Mouse (Mus musculus) gastrocnemius, postnatal 4 days (tissue): ENCODE results near the gene 4930467E23Rik. TPM values are rescaled to one million over a fixed set of nuclear protein-coding genes. Genes with fewer than 3 reads are reported as not detected.
A peak's percentile ranks its signal among the peaks of the same experiment; 100 is the strongest.
"Not testable (repeated sequence)": the region's sequence is repeated elsewhere in the genome, so short reads cannot be mapped to it uniquely, and the experiment has no call there.

Source experiments
- DNase-seq, 2 experiments: peaks; one replicate each; pipeline ENCODE4 v3.0.0; 2021 to 2022; ENCODE audit warnings: low spot score in 2 of 2, mixed read lengths in 2 of 2
- total RNA-seq, 2 experiments: library from RNA; stranded (reverse); gene quantifications; 2 replicates each; pipeline ENCODE4 v1.2.3; 2021

Gene 4930467E23Rik
- total RNA-seq, 2 experiments from 2014 or later, result 0.26 to 0.47 TPM

GRCm38 (mm10) chr8:19709488-19709887 is 19.9 kb upstream of the 4930467E23Rik start:
- DNase-seq, result peak; percentile 52 to 59

GRCm38 (mm10) chr8:19711171-19711860 is 18.1 kb upstream of the 4930467E23Rik start:
- not testable (repeated sequence) for DNase-seq

DNA sequence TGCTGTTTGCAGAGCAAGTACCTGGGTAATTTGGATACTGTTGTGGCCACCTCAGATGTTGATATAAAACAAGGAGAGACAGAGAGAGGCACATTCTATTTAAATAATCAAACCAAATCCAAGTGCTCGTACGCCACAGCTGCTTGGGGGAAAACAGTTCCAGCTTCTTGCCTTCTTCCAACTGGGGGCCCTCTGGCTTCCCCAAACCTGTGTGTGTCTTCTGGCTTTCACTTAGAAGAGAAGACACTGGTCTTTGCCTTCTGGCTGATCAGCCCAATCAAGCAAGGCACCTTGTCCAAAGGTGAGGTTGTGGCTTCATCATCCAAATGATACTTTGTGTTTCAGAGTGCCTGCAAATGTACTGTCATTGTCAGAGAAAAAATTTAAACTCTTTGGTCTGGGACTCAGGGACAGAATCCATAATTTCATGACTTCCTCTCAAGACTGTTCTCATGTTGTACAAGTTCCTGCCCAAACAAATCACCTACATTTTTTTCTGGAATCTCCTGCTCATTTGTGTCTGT is 17.1 kb upstream of the 4930467E23Rik start:
- not testable (repeated sequence) for DNase-seq

- DNase-seq, result not testable (repeated sequence)
These were observed 16.6 kb upstream of the 4930467E23Rik start for GRCm38 (mm10) chr8:19712816-19713215.

GRCm38 (mm10) chr8:19713232-19713834 is 16.0 kb upstream of the 4930467E23Rik start:
- peak; percentile 50 to 57 for DNase-seq

GRCm38 (mm10) chr8:19714426-19714825 is 14.9 kb upstream of the 4930467E23Rik start:
- not testable (repeated sequence) for DNase-seq

DNA sequence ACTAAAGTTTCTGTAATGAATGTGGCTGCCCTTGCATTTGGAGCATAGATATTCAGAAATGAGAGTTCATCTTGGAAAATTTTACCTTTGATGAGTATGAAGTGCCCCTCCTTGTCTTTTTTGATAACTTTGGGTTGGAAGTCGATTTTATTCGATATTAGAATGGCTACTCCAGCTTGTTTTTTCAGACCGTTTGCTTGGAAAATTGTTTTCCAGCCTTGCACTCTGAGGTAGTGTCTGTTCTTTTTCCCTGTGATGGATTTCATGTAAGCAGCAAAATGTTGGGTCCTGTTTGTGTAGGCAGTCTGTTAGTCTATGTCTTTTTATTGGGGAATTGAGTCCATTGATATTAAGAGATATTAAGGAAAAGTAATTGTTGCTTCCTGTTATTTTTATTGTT is 14.1 kb upstream of the 4930467E23Rik start:
- not testable (repeated sequence) for DNase-seq

- peak in 1 of 2 experiments; percentile 46 for DNase-seq
These were observed 11.5 kb upstream of the 4930467E23Rik start for GRCm38 (mm10) chr8:19717851-19718250.

DNA sequence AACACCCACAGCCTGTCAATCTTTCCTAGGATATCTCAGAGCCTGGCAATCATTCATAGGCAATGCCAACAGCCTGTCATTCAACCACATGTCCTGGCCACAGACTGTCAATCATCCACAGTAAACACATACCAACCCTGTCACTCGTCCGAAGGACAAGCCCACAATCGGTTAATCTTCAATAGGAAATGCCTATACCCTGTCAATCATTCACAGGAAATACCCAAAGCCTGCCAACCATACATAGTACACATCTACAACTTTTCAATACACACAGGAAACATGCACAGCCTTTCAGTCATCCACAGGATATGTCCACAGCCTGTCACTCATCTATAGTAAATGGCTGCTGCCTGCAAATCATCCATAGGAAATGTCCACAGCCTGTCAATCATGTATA is 9.9 kb upstream of the 4930467E23Rik start:
- DNase-seq, result peak in 1 of 2 experiments; percentile 29

DNA sequence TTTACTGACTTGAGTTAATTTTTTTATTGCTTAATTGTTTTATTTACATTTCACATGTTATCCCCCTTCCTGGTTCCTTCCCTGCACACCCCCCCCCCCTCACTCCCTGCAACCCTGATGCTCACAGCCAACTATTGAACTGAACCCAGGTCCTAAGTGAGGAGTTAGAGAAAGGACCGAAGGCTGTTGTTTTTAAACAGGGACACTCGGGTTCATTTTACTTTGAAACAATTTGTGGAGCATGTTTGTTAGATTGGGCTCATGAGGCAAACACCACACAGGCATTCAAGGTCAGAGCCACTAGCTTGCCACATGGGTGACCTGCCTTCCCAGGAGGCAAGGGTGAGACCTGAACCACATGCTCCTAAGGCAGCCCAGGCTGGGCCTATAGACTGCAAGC is 4.5 kb upstream of the 4930467E23Rik start:
- DNase-seq, result not testable (repeated sequence)

GRCm38 (mm10) chr8:19751773-19752172 is 22.4 kb downstream of the 4930467E23Rik start:
- DNase-seq, result not testable (repeated sequence)

- DNase-seq, result peak in 1 of 2 experiments; percentile 34
These were observed 24.8 kb downstream of the 4930467E23Rik start for GRCm38 (mm10) chr8:19754178-19754577.

DNA sequence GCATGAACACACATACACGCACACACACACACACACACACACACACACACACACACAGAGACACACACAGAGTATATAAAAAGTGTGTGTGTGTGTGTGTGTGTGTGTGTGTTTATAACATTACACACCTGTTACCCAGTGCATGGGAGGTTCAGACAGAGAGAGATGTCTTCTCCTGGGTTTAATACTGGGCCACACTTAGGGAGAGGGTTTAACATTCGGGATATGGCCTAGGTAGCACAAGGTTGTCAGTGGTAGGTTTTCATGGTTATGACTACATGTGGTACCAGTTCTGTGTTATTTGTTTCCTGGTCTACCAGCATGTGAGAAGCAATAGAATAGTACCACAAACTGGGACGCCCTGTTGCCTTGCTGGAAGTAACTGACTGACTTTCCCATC is 25.6 kb downstream of the 4930467E23Rik start:
- DNase-seq, result not testable (repeated sequence)

- peak in 1 of 2 experiments; percentile 16 for DNase-seq
These were observed 32.3 kb downstream of the 4930467E23Rik start for GRCm38 (mm10) chr8:19761660-19762059.

GRCm38 (mm10) chr8:19762860-19763592 is 33.6 kb downstream of the 4930467E23Rik start:
- DNase-seq, result peak in 1 of 2 experiments; percentile 20

- DNase-seq, result peak; percentile 55 to 71
These were observed 36.2 kb downstream of the 4930467E23Rik start for GRCm38 (mm10) chr8:19765531-19765930.

- peak in 1 of 2 experiments; percentile 12 for DNase-seq
These were observed 44.1 kb downstream of the 4930467E23Rik start for GRCm38 (mm10) chr8:19773461-19773860.

GRCm38 (mm10) chr8:19776311-19776710 is 46.9 kb downstream of the 4930467E23Rik start:
- peak; percentile 18 to 23 for DNase-seq

- peak in 1 of 2 experiments; percentile 13 for DNase-seq
These were observed 48.1 kb downstream of the 4930467E23Rik start for GRCm38 (mm10) chr8:19777500-19777899.

- DNase-seq, result peak; percentile 16 to 31
These were observed 48.8 kb downstream of the 4930467E23Rik start for GRCm38 (mm10) chr8:19778126-19778525.

GRCm38 (mm10) chr8:19778891-19779290 is 49.5 kb downstream of the 4930467E23Rik start:
- DNase-seq, result peak in 1 of 2 experiments; percentile 14
